Mouse (Mus musculus): Measurements from ENCODE around the gene Grm4. TPM values are rescaled to one million over a fixed set of nuclear protein-coding genes. Genes with fewer than 3 reads are reported as not detected.

Gene Grm4
- polyA plus RNA-seq, 1 experiment = not detected

- Histone ChIP-seq H3K4me1 (ENCODE audit: control insufficient read depth, insufficient read depth, low read length) (0 out of 2 replicates have a peak, but pooled peaks cover 3% of the 10 kb centered on the region), H3K4me3 (ENCODE audit: insufficient read depth, low read depth, low read length) (no peak overlapping the region), H3K27ac (ENCODE audit: insufficient read depth, low read depth, low read length) (no peak overlapping the region)
- TF ChIP-seq CTCF (IDR thresholded peaks at IDR 0.05; ENCODE audit: insufficient read depth, low read depth, low read length) (no peak), POLR2A (IDR thresholded peaks at IDR 0.05; ENCODE audit: insufficient read depth, low read depth, low read length) (no peak)
- WGBS = 88% methylated on average over 3 of the region's 3 CpGs
These were observed 20.8 kb upstream of the Grm4 start for GRCm38 (mm10) chr17:27541984-27542383.

DNA sequence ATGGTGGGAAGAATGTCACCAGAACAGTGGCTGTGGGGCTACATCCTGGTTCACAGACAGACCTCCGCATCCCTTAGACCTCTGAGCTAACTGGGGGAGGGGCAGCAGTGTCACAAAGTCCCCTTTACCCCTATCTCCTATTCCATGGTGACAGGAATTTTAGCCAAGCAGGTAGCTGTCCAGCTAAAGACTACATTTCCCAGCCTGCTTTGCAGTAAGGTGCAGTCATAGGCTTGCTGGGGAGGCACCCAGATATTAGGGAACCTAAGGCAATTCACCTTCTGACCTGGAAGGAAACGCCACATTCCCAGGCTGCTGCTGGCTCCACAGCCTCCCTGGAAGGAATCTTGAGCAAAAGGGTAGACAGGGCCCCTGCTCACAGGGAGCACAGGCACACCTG lies 20.1 kb upstream of the Grm4 start:
- Histone ChIP-seq H3K4me1 (ENCODE audit: control insufficient read depth, insufficient read depth, low read length) (peaks cover 3% of the 10 kb centered on the region; the same call in 1 of the 2 replicates), H3K4me3 (ENCODE audit: insufficient read depth, low read depth, low read length) (no peak overlapping the region), H3K27ac (ENCODE audit: insufficient read depth, low read depth, low read length) (no peak overlapping the region)
- 84% methylated on average over 2 of the region's 2 CpGs for WGBS
- TF ChIP-seq CTCF (IDR thresholded peaks at IDR 0.05; ENCODE audit: insufficient read depth, low read depth, low read length) (no peak), POLR2A (IDR thresholded peaks at IDR 0.05; ENCODE audit: insufficient read depth, low read depth, low read length) (no peak)

DNA sequence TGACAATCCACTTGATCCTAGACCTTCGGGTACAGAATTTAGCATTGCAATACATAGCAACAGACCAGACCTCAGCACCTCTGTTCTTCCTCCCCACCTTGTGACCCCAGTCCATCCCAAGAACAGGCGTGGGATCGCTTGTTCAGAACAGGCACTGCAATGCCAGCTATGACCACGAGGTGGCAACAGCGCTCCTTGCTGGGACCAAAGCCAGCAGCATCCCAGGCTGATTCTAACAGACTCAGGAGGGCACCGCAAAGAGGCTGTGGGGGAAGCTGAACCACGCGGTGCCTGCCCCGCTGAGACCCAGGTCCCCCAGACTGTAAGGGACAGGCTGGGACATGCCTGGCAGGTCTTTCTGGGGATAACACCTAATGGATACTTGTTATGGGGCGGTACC lies 13.5 kb upstream of the Grm4 start:
- Histone ChIP-seq H3K4me3 (ENCODE audit: insufficient read depth, low read depth, low read length) (no peak overlapping the region), H3K4me1 (ENCODE audit: control insufficient read depth, insufficient read depth, low read length) (peaks cover 2% of the 10 kb centered on the region; the same call in 1 of the 2 replicates), H3K27ac (ENCODE audit: insufficient read depth, low read depth, low read length) (no peak overlapping the region)
- 3% methylated on average over 10 of the region's 10 CpGs for WGBS
- TF ChIP-seq POLR2A (IDR thresholded peaks at IDR 0.05; ENCODE audit: insufficient read depth, low read depth, low read length) = no peak
- TF ChIP-seq CTCF (IDR thresholded peaks at IDR 0.05; ENCODE audit: insufficient read depth, low read depth, low read length) = peak; percentile 99

DNA sequence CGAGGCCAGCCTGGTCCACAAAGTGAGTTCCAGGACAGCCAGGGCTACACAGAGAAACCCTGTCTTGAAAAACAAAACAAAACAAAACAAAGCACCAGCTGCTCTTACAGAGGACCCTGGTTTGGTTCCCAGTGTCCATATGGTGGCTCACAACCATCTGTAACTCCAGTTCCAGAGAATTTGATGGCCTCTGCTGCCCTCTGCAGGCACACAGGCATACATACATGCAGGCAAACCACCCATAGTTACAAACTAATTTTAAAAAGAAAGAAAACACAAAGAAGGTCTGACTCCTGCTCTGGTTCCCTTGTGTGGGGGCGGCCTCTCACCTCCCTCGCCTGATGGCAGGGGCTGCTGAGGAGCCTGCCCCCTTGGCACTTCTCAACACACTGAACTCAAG lies 12.2 kb upstream of the Grm4 start:
- Histone ChIP-seq H3K4me1 (ENCODE audit: control insufficient read depth, insufficient read depth, low read length) (peaks cover 2% of the 10 kb centered on the region; the same call in 1 of the 2 replicates), H3K4me3 (ENCODE audit: insufficient read depth, low read depth, low read length) (no peak overlapping the region), H3K27ac (ENCODE audit: insufficient read depth, low read depth, low read length) (no peak overlapping the region)
- TF ChIP-seq CTCF (IDR thresholded peaks at IDR 0.05; ENCODE audit: insufficient read depth, low read depth, low read length) = no peak
- TF ChIP-seq POLR2A (IDR thresholded peaks at IDR 0.05; ENCODE audit: insufficient read depth, low read depth, low read length) = no peak
- 77% methylated on average over 3 of the region's 3 CpGs for whole genome bisulfite sequencing

- TF ChIP-seq POLR2A (IDR thresholded peaks at IDR 0.05; ENCODE audit: insufficient read depth, low read depth, low read length) (no peak), CTCF (IDR thresholded peaks at IDR 0.05; ENCODE audit: insufficient read depth, low read depth, low read length) (no peak)
- Histone ChIP-seq H3K4me3 (ENCODE audit: insufficient read depth, low read depth, low read length) (no peak overlapping the region), H3K27ac (ENCODE audit: insufficient read depth, low read depth, low read length) (no peak overlapping the region), H3K4me1 (ENCODE audit: control insufficient read depth, insufficient read depth, low read length) (peaks cover 2% of the 10 kb centered on the region; the same call in 1 of the 2 replicates)
- 90% methylated on average over 8 of the region's 8 CpGs for WGBS
These were observed 10.9 kb upstream of the Grm4 start for GRCm38 (mm10) chr17:27532095-27532494.

- H3K4me1 ChIP-seq (ENCODE audit: control insufficient read depth, insufficient read depth, low read length) = no peaks in the 10 kb centered on the region
- H3K27ac ChIP-seq (ENCODE audit: insufficient read depth, low read depth, low read length) = no peak overlapping the region
- TF ChIP-seq CTCF (IDR thresholded peaks at IDR 0.05; ENCODE audit: insufficient read depth, low read depth, low read length) (no peak), POLR2A (IDR thresholded peaks at IDR 0.05; ENCODE audit: insufficient read depth, low read depth, low read length) (no peak)
- H3K4me3 ChIP-seq (ENCODE audit: insufficient read depth, low read depth, low read length) = no peak overlapping the region
- 90% methylated on average over 5 of the region's 5 CpGs for WGBS
These were observed 7.6 kb upstream of the Grm4 start for GRCm38 (mm10) chr17:27528767-27529166.

GRCm38 (mm10) chr17:27528030-27528429 lies 6.8 kb upstream of the Grm4 start:
- TF ChIP-seq CTCF (IDR thresholded peaks at IDR 0.05; ENCODE audit: insufficient read depth, low read depth, low read length) (no peak), POLR2A (IDR thresholded peaks at IDR 0.05; ENCODE audit: insufficient read depth, low read depth, low read length) (no peak)
- H3K27ac ChIP-seq (ENCODE audit: insufficient read depth, low read depth, low read length) = no peak overlapping the region
- H3K4me1 ChIP-seq (ENCODE audit: control insufficient read depth, insufficient read depth, low read length) = no peaks in the 10 kb centered on the region
- whole genome bisulfite sequencing = 61% methylated on average over 8 of the region's 8 CpGs
- H3K4me3 ChIP-seq (ENCODE audit: insufficient read depth, low read depth, low read length) = no peak overlapping the region

- Histone ChIP-seq H3K27ac (ENCODE audit: insufficient read depth, low read depth, low read length) (no peak overlapping the region), H3K4me3 (ENCODE audit: insufficient read depth, low read depth, low read length) (no peak overlapping the region), H3K4me1 (ENCODE audit: control insufficient read depth, insufficient read depth, low read length) (no peaks in the 10 kb centered on the region)
- WGBS = 81% methylated on average over 6 of the region's 6 CpGs
- TF ChIP-seq CTCF (IDR thresholded peaks at IDR 0.05; ENCODE audit: insufficient read depth, low read depth, low read length) (no peak), POLR2A (IDR thresholded peaks at IDR 0.05; ENCODE audit: insufficient read depth, low read depth, low read length) (no peak)
These were observed 6.0 kb upstream of the Grm4 start for GRCm38 (mm10) chr17:27527188-27527587.

GRCm38 (mm10) chr17:27523121-27523520 lies 1.9 kb upstream of the Grm4 start:
- WGBS = 78% methylated on average over 7 of the region's 7 CpGs
- Histone ChIP-seq H3K4me1 (ENCODE audit: control insufficient read depth, insufficient read depth, low read length) (peaks cover 13% of the 10 kb centered on the region), H3K4me3 (ENCODE audit: insufficient read depth, low read depth, low read length) (no peak overlapping the region), H3K27ac (ENCODE audit: insufficient read depth, low read depth, low read length) (no peak overlapping the region)
- TF ChIP-seq POLR2A (IDR thresholded peaks at IDR 0.05; ENCODE audit: insufficient read depth, low read depth, low read length) (no peak), CTCF (IDR thresholded peaks at IDR 0.05; ENCODE audit: insufficient read depth, low read depth, low read length) (no peak)

- 1% methylated on average over 27 of the region's 27 CpGs for WGBS
- TF ChIP-seq POLR2A (IDR thresholded peaks at IDR 0.05; ENCODE audit: insufficient read depth, low read depth, low read length) (no peak), CTCF (IDR thresholded peaks at IDR 0.05; ENCODE audit: insufficient read depth, low read depth, low read length) (peak; percentile 99)
These were observed 646 bp downstream of the Grm4 start for GRCm38 (mm10) chr17:27520557-27520956.

More at GRCm38 (mm10) chr17:27520557-27520956, 646 bp downstream of the Grm4 start:
- H3K4me1 ChIP-seq (ENCODE audit: control insufficient read depth, insufficient read depth, low read length) = peaks cover 22% of the 10 kb centered on the region
- no peak overlapping the region for H3K4me3 ChIP-seq (ENCODE audit: insufficient read depth, low read depth, low read length)
- no peak overlapping the region for H3K27ac ChIP-seq (ENCODE audit: insufficient read depth, low read depth, low read length)

All from olfactory bulb, adult 2 months (tissue).